Mouse (Mus musculus): ENCODE measurements around the gene Olfr56. TPM values are rescaled to one million over a fixed set of nuclear protein-coding genes. Genes with fewer than 3 reads are reported as not detected.

Gene Olfr56
- polyA plus RNA-seq, 1 experiment from 2014 or later, result 0.14 TPM

DNA sequence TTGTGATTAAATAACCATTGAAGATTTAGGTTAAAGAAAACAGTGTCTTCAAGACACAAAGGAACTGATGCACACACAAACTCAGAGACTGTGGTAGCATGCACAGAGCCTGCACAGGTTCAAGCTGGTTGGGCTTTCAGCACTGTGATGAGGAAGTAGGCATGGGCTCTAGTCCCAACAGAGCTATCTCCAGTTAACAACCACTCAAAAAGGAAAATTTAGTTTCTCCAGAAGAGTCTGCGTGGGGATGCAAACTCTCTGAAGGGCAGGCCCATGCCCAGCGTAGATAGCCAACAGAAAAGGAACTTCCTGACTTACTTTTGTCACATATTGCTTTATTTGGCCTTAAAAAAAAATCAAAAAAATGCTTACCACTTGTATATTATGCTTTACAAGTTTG lies 114.1 kb downstream of the Olfr56 start:
- Histone ChIP-seq H3K9me3 (ENCODE audit: control insufficient read depth, low read length) (no peaks in the 10 kb centered on the region), H3K27ac (ENCODE audit: low read depth, low read length) (no peak overlapping the region), H3K4me3 (ENCODE audit: low read depth, low read length) (no peak overlapping the region), H3K4me1 (replicated peaks; ENCODE audit: control insufficient read depth, insufficient read depth, low read length) (no peaks in the 10 kb centered on the region), H3K4me2 (replicated peaks; ENCODE audit: low read depth, low read length) (no peak overlapping the region), H3K27me3 (ENCODE audit: control insufficient read depth, insufficient read depth, low read length) (no peaks in the 10 kb centered on the region), H3K36me3 (ENCODE audit: control insufficient read depth, insufficient read depth, low read length) (no peaks in the 10 kb centered on the region), H3K9ac (ENCODE audit: low read depth, low read length) (no peak overlapping the region)
- ATAC-seq (ENCODE audit: low FRiP score) (no peak), DNase-seq (ENCODE audit: low spot score) (no peak)
- WGBS, result 85% methylated on average over 2 of the region's 2 CpGs

DNA sequence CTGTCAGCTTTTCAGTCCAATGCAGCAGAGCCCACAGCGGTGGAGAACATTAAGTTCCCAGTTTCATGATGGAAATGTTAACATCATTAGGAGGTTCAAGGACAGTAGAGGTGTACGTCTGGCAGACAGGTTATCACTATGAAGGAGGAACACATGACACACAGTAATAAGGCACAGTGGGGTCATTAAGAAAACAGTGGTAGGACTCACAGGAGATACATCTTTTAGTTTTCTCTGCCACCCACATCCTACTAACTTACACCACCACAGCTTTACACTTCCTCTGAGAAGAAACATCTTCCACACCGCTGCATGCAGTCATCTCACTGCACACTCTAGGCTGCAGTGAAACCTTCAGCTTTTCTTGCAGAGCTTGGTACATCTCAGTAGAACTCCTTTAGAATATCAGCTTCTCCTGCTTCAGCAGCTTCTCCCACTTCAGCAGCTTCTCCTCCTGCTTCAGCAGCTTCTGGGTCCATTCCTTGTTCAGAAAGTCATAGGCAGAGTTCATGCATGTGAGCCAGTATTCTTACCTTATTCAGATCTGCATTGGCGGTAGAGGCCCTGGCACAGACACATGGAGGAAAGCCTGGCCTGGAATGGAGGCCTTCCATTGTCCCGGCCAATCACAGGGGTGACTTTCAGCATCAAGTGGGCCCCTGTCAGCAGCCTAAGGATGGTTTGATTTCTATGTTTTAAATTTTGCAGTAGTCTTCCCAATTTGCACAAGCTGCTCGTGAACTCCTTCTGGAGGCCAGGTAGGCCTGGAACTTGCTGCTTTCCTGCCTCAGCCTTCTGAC lies 115.4 kb downstream of the Olfr56 start:
- Histone ChIP-seq H3K9me3 (ENCODE audit: control insufficient read depth, low read length) (no peaks in the 10 kb centered on the region), H3K9ac (ENCODE audit: low read depth, low read length) (no peak overlapping the region), H3K4me3 (ENCODE audit: low read depth, low read length) (no peak overlapping the region), H3K4me1 (replicated peaks; ENCODE audit: control insufficient read depth, insufficient read depth, low read length) (no peaks in the 10 kb centered on the region), H3K36me3 (ENCODE audit: control insufficient read depth, insufficient read depth, low read length) (no peaks in the 10 kb centered on the region), H3K27ac (ENCODE audit: low read depth, low read length) (no peak overlapping the region), H3K4me2 (replicated peaks; ENCODE audit: low read depth, low read length) (no peak overlapping the region), H3K27me3 (ENCODE audit: control insufficient read depth, insufficient read depth, low read length) (no peaks in the 10 kb centered on the region)
- DNase-seq (ENCODE audit: low spot score) (no peak), ATAC-seq (ENCODE audit: low FRiP score) (no peak)
- 92% methylated on average over 6 of the region's 6 CpGs for WGBS

DNA sequence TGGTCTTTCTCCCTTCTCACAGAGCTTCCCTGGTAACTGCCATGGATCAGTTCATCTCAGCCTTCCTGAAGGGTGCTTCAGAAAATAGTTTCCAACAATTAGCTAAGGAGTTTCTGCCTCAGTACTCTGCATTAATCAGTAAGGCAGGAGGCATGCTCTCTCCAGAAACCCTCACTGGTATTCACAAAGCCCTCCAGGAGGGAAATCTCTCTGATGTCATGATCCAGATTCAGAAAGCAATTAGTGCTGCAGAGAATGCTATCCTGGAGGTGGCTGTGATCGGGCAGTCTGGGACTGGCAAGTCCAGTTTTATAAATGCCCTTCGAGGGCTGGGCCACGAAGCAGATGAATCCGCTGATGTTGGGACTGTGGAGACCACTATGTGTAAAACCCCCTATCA lies 116.7 kb downstream of the Olfr56 start:
- no peaks in the 10 kb centered on the region for H3K9me3 ChIP-seq (ENCODE audit: control insufficient read depth, low read length)
- H3K4me1 ChIP-seq (replicated peaks; ENCODE audit: control insufficient read depth, insufficient read depth, low read length), result no peaks in the 10 kb centered on the region
- WGBS, result 81% methylated on average over 4 of the region's 4 CpGs
- H3K4me3 ChIP-seq (ENCODE audit: low read depth, low read length), result no peak overlapping the region
- H3K4me2 ChIP-seq (replicated peaks; ENCODE audit: low read depth, low read length), result no peak overlapping the region
- H3K27ac ChIP-seq (ENCODE audit: low read depth, low read length), result no peak overlapping the region
- no peak for ATAC-seq (ENCODE audit: low FRiP score)
- DNase-seq (ENCODE audit: low spot score), result no peak
- H3K9ac ChIP-seq (ENCODE audit: low read depth, low read length), result no peak overlapping the region
- no peaks in the 10 kb centered on the region for H3K36me3 ChIP-seq (ENCODE audit: control insufficient read depth, insufficient read depth, low read length)
- no peaks in the 10 kb centered on the region for H3K27me3 ChIP-seq (ENCODE audit: control insufficient read depth, insufficient read depth, low read length)

DNA sequence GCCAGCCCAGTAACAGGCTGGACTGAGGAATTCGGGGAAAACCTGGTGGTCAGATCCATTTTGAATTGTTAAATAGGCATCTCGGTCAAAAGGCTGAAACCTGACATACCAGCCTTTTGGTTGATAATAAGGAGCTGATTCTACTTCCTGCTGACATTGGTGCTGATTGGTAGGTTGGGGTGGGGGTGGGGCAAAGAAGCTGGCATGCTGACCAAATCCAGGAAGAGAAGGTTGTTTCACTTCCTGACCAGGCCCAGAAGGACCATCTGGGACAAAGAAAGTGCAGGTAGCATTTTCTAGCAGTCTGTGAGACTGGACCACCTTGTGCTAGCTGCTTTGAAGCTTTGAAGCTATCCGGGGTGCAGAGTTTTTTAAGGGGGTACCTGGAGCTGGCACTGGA lies 121.7 kb downstream of the Olfr56 start:
- WGBS, result 77% methylated on average over 3 of the region's 3 CpGs
- Histone ChIP-seq H3K4me3 (ENCODE audit: low read depth, low read length) (no peak overlapping the region), H3K4me1 (replicated peaks; ENCODE audit: control insufficient read depth, insufficient read depth, low read length) (no peaks in the 10 kb centered on the region), H3K9ac (ENCODE audit: low read depth, low read length) (no peak overlapping the region), H3K9me3 (ENCODE audit: control insufficient read depth, low read length) (no peaks in the 10 kb centered on the region), H3K27me3 (ENCODE audit: control insufficient read depth, insufficient read depth, low read length) (no peaks in the 10 kb centered on the region), H3K27ac (ENCODE audit: low read depth, low read length) (no peak overlapping the region), H3K36me3 (ENCODE audit: control insufficient read depth, insufficient read depth, low read length) (no peaks in the 10 kb centered on the region), H3K4me2 (replicated peaks; ENCODE audit: low read depth, low read length) (no peak overlapping the region)
- DNase-seq (ENCODE audit: low spot score), result no peak
- no peak for ATAC-seq (ENCODE audit: low FRiP score)

DNA sequence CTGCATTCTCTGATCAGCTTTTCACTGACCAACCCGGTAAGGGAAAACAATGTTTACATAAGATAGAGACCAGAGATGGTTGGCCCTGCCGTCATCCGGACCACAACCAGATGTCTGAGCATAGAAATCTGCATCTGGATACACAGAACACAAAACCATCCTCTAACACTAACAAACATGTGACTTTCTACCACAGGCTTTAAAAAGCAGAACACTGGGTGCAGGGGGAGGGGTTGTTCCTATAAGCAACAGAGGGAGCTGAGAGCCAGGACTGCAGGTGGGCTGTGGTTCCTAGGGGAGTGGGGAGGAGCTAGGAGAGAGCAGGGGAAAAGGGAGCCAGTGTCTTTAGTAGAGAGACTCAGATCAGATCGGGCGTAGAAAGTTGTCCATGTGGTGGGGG lies 122.8 kb downstream of the Olfr56 start:
- peak; percentile 8; the same call in 1 of the 2 replicates for ATAC-seq (ENCODE audit: low FRiP score)
- no peak for DNase-seq (ENCODE audit: low spot score)
- Histone ChIP-seq H3K27me3 (ENCODE audit: control insufficient read depth, insufficient read depth, low read length) (no peaks in the 10 kb centered on the region), H3K9ac (ENCODE audit: low read depth, low read length) (no peak overlapping the region), H3K9me3 (ENCODE audit: control insufficient read depth, low read length) (no peaks in the 10 kb centered on the region), H3K36me3 (ENCODE audit: control insufficient read depth, insufficient read depth, low read length) (no peaks in the 10 kb centered on the region), H3K4me3 (ENCODE audit: low read depth, low read length) (no peak overlapping the region), H3K4me2 (replicated peaks; ENCODE audit: low read depth, low read length) (no peak overlapping the region), H3K4me1 (replicated peaks; ENCODE audit: control insufficient read depth, insufficient read depth, low read length) (no peaks in the 10 kb centered on the region), H3K27ac (ENCODE audit: low read depth, low read length) (no peak overlapping the region)
- WGBS, result 49% methylated on average over 5 of the region's 5 CpGs

DNA sequence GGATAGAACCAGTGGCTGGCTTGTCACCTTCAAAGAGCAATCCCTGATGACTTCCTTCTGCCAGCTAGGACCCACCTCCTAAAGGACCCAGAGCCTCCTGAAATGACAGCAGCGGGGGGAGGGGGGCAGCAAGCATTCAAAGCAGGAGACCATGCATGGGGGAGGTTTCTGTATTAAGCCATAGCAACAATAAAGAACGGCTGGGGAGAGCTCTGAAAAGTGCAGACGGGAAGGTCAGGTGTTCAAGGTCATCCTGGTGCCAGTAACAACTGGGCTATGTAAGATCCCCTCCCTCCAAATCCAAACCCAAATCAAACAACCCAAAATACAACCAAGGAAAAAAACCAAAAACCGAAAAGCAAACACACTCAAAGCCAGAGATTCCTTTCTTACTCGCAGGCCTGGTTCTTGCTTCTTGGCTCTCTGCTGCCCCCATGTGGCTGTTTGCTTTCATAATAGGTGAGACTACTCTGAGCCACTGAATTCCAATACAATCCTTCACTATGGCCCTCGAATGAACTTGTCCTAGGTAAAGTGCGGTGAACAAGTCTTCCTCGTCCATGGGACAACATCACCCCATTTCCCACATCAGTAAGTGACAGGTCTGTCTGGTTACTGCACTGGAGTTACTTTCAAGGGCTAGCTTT lies 124.5 kb downstream of the Olfr56 start:
- Histone ChIP-seq H3K9me3 (ENCODE audit: control insufficient read depth, low read length) (no peaks in the 10 kb centered on the region), H3K27me3 (ENCODE audit: control insufficient read depth, insufficient read depth, low read length) (no peaks in the 10 kb centered on the region), H3K9ac (ENCODE audit: low read depth, low read length) (no peak overlapping the region), H3K36me3 (ENCODE audit: control insufficient read depth, insufficient read depth, low read length) (no peaks in the 10 kb centered on the region), H3K27ac (ENCODE audit: low read depth, low read length) (no peak overlapping the region), H3K4me1 (replicated peaks; ENCODE audit: control insufficient read depth, insufficient read depth, low read length) (no peaks in the 10 kb centered on the region), H3K4me2 (replicated peaks; ENCODE audit: low read depth, low read length) (no peak overlapping the region), H3K4me3 (ENCODE audit: low read depth, low read length) (no peak overlapping the region)
- 22% methylated on average over 8 of the region's 8 CpGs for WGBS
- peak; percentile 72 for ATAC-seq (ENCODE audit: low FRiP score)
- DNase-seq (ENCODE audit: low spot score), result peak; percentile 89

DNA sequence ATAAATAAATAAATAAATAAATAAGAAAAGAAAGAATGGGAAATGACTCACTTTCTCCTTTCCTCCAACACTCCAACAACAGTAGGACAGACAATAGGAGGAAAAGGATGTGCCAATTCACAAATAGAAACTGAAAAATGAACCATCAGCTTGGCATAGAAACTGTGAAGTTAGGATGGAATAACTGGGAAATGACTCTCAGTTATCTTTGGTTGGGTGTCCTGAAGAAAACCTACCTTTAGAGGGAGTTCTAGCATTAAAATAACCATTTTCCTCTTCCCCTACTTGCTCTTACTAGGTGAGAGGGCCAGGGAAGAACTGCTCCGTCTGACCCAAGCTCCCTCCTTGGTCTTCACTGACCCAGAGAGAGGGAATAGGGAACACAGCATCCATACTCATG lies 127.1 kb downstream of the Olfr56 start:
- Histone ChIP-seq H3K27me3 (ENCODE audit: control insufficient read depth, insufficient read depth, low read length) (no peaks in the 10 kb centered on the region), H3K4me1 (replicated peaks; ENCODE audit: control insufficient read depth, insufficient read depth, low read length) (no peaks in the 10 kb centered on the region), H3K27ac (ENCODE audit: low read depth, low read length) (no peak overlapping the region), H3K4me3 (ENCODE audit: low read depth, low read length) (no peak overlapping the region), H3K4me2 (replicated peaks; ENCODE audit: low read depth, low read length) (no peak overlapping the region), H3K9ac (ENCODE audit: low read depth, low read length) (no peak overlapping the region), H3K9me3 (ENCODE audit: control insufficient read depth, low read length) (no peaks in the 10 kb centered on the region), H3K36me3 (ENCODE audit: control insufficient read depth, insufficient read depth, low read length) (no peaks in the 10 kb centered on the region)
- WGBS, result 78% methylated on average over 1 of the region's 1 CpGs
- DNase-seq (ENCODE audit: low spot score) (no peak), ATAC-seq (ENCODE audit: low FRiP score) (no peak)

DNA sequence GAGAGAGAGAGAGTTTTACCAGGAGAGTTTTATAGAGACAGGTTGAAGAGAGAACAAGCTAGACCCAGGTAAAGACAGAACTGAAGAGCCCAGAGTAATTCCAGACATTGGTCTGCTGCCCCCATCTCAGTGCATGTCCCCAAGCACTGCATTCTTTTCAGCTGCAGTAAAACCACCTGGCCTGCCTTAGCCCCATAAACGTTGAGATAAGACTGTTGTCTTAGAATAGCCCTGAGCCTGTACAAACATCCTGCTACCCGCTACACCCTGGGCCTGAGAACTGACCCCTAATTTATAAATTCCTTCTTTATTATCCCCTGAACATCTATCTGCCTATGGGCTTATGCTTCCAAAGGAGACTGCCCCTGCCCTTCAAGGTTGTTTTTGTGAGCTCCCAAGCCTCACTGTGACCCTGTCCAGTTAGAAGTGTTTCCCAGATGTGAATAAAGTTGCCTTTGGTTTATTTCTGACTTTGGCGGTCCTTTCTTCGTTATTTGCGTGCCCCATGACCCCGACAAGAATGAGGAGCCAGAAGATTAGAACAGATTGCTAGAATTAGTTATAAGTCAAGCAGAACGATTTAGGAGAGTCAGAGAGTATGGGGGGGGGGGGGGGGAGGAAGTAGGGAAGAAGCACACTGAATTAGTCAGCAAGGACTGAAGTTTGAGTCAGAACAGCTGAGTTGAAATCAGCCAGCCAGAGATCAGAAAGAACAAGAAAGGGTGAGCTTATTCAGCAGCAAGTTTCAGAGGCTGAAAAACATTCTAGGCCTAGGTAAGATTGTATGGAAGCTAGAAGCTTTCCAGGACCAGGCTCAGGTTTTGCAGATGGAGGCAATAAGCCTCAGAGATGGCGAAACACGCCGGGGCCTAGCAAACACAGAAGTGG lies 129.2 kb downstream of the Olfr56 start:
- WGBS, result 78% methylated on average over 10 of the region's 10 CpGs
- ATAC-seq (ENCODE audit: low FRiP score), result no peak
- Histone ChIP-seq H3K27me3 (ENCODE audit: control insufficient read depth, insufficient read depth, low read length) (no peaks in the 10 kb centered on the region), H3K4me1 (replicated peaks; ENCODE audit: control insufficient read depth, insufficient read depth, low read length) (no peaks in the 10 kb centered on the region), H3K4me3 (ENCODE audit: low read depth, low read length) (no peak overlapping the region), H3K4me2 (replicated peaks; ENCODE audit: low read depth, low read length) (no peak overlapping the region), H3K36me3 (ENCODE audit: control insufficient read depth, insufficient read depth, low read length) (no peaks in the 10 kb centered on the region), H3K27ac (ENCODE audit: low read depth, low read length) (no peak overlapping the region), H3K9ac (ENCODE audit: low read depth, low read length) (no peak overlapping the region), H3K9me3 (ENCODE audit: control insufficient read depth, low read length) (no peaks in the 10 kb centered on the region)
- no peak for DNase-seq (ENCODE audit: low spot score)
